Mouse (Mus musculus): ENCODE measurements around the gene Prkag1.

The Prkag1 gene

GRCm38 (mm10) chr15:98771813-98772425, 59.4 kb downstream of the Prkag1 start:
- DNase-seq (ENCODE audit: low read depth), result no peak

- no peak for DNase-seq (ENCODE audit: low read depth)
Observed at GRCm38 (mm10) chr15:98768259-98768658, 63.1 kb downstream of the Prkag1 start.

GRCm38 (mm10) chr15:98765929-98766328, 65.4 kb downstream of the Prkag1 start:
- no peak for DNase-seq (ENCODE audit: low read depth)

Data from fibroblast of lung, adult 2 months (primary cell).